Mouse (Mus musculus): ENCODE data around the gene Mkrn3. TPM values are rescaled to one million over a fixed set of nuclear protein-coding genes. Genes with fewer than 3 reads are reported as not detected.
A peak's percentile ranks its signal among the peaks of the same experiment; 100 is the strongest.

Mkrn3 gene
- polyA plus RNA-seq, 1 experiment from 2014 or later, result 23.8 TPM

DNA sequence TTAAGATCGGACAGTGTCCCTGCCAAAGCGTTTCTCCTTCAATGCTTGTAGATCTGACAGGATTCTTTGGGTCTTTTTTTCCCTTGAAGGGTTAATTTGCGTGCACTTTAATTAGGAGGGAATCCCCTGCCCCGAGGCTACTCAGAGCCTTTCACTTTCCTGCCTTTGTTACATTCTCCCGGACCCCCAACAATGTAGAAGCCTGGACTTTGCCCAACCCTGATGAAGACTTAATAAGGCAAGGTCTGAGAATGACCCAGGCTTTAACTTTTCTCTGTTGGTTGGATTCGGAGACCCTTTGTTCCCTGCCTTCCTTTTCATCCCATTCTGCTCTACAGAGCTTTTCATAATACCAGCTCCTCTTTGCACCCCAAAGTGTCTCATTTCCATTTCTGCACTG lies 627 bp upstream of the Mkrn3 start:
- H3K4me2 ChIP-seq (replicated peaks), result peak overlapping the region; percentile 33
- H3K27me3 ChIP-seq, result no peaks in the 10 kb centered on the region
- H3K4me1 ChIP-seq, result peaks cover 19% of the 10 kb centered on the region
- H3K9me3 ChIP-seq, result no peaks in the 10 kb centered on the region
- H3K36me3 ChIP-seq, result no peaks in the 10 kb centered on the region
- WGBS, result 31% methylated on average over 6 of the region's 6 CpGs
- peak; percentile 24; the same call in 1 of the 2 replicates for ATAC-seq (replicated peaks)
- H3K9ac ChIP-seq (replicated peaks), result peak overlapping the region; percentile 41
- peak overlapping the region; percentile 95 for H3K27ac ChIP-seq (replicated peaks)
- H3K4me3 ChIP-seq, result peak overlapping the region; percentile 72

DNA sequence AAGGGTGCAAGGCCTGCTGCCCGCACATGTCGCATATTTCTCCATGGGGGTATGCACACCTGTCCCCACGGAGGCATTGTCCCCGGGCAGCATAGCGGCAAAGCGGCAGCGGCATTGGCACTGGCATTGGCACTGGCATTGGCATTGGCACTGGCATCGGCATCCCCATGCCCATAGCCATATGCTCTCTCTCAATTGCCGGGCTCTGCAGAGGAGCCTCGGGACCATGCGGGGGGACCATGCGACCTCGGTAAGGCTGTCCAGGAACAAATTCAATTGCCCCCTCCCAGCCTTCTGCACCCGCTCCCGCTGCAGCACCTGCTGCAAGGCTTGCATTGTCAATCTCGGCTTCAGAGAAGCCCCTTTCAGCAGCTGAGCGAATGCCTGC lies 840 bp downstream of the Mkrn3 start:
- H3K9me3 ChIP-seq, result no peaks in the 10 kb centered on the region
- H3K27ac ChIP-seq (replicated peaks), result peak overlapping the region; percentile 95
- H3K9ac ChIP-seq (replicated peaks), result peak overlapping the region; percentile 75
- no peaks in the 10 kb centered on the region for H3K36me3 ChIP-seq
- H3K4me1 ChIP-seq, result peaks cover 19% of the 10 kb centered on the region
- ATAC-seq (replicated peaks), result no peak; the same call in 1 of the 2 replicates
- H3K4me2 ChIP-seq (replicated peaks), result peak overlapping the region; percentile 67
- no peaks in the 10 kb centered on the region for H3K27me3 ChIP-seq
- H3K4me3 ChIP-seq, result peak overlapping the region; percentile 72
- WGBS, result 36% methylated on average over 17 of the region's 17 CpGs

DNA sequence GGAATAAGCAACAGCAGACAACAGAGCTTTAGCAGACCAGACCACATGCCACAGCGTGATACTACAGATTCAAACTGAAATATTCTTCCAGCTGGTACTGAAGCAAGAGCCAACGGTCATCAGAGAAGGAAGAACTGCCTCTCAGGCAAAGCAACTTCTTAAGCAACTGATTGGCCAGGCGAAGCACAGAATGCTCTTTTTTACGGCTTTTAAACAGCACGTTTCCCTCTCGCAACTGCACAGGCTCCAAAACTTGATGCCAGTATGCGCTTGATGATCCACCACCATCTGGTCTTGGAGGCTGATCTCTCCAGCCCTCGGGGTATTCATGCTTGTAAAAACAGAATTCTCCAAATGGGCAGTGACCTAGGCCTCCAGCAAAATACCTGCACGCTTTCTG lies 1.6 kb downstream of the Mkrn3 start:
- Histone ChIP-seq H3K4me3 (peak overlapping the region; percentile 72), H3K36me3 (no peaks in the 10 kb centered on the region), H3K27ac (replicated peaks) (peak overlapping the region; percentile 95), H3K27me3 (no peaks in the 10 kb centered on the region), H3K4me2 (replicated peaks) (peak overlapping the region; percentile 67), H3K9ac (replicated peaks) (peak overlapping the region; percentile 75), H3K9me3 (no peaks in the 10 kb centered on the region), H3K4me1 (peaks cover 19% of the 10 kb centered on the region)
- no peak for ATAC-seq (replicated peaks)
- 40% methylated on average over 9 of the region's 9 CpGs for whole genome bisulfite sequencing

DNA sequence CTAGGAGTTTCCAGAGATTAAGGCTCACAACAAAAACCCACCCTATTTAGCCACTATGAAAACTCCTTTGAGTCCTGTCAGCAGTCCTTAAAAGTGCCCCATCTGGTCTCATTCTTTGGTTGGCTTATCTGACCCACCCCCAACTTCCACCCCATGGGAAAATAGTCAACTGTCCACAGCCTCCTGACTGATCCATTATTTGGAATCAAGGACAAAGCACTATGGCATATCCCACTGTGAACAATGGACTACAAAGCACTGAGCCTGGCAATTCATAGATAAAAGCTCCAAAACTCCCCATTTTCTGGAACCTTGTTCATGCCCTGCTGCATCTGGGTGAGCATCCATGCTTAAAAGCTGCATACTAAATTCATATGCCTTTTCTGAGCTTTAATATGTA lies 3.8 kb downstream of the Mkrn3 start:
- Histone ChIP-seq H3K27me3 (no peaks in the 10 kb centered on the region), H3K4me1 (peaks cover 17% of the 10 kb centered on the region), H3K4me2 (replicated peaks) (peak overlapping the region; percentile 14; the same call in 1 of the 2 replicates), H3K4me3 (no peak overlapping the region), H3K9me3 (no peaks in the 10 kb centered on the region), H3K27ac (replicated peaks) (peak overlapping the region; percentile 43), H3K9ac (replicated peaks) (0 out of 2 replicates have a peak overlapping the region, but pooled peaks have one; percentile 7), H3K36me3 (no peaks in the 10 kb centered on the region)
- ATAC-seq (replicated peaks), result no peak

DNA sequence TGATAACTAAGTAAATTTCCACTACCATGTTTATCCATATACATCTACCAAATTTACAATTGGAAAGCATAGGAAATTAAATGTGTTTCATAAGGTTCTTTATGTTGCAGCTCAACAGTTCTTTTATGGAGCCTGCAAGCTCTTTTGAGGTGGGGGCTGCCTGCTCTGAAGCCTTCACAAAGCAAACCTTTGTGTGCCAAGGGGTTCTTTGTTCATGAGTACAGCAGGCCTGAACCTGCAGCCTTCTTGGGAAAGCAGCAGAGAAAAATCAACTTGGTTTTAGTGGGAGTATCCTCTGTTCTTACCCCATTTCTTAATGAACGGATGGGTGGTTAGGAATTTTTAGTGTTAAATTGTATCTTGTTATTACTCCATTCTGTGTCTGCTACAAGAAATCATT lies 4.7 kb downstream of the Mkrn3 start:
- no peak overlapping the region for H3K4me3 ChIP-seq
- no peak overlapping the region for H3K9ac ChIP-seq (replicated peaks)
- ATAC-seq (replicated peaks), result no peak
- no peak overlapping the region for H3K4me2 ChIP-seq (replicated peaks)
- WGBS, result 38% methylated on average over 1 of the region's 1 CpGs
- H3K36me3 ChIP-seq, result no peaks in the 10 kb centered on the region
- H3K27me3 ChIP-seq, result no peaks in the 10 kb centered on the region
- peak overlapping the region; percentile 56 for H3K27ac ChIP-seq (replicated peaks)
- peaks cover 17% of the 10 kb centered on the region for H3K4me1 ChIP-seq
- no peaks in the 10 kb centered on the region for H3K9me3 ChIP-seq

DNA sequence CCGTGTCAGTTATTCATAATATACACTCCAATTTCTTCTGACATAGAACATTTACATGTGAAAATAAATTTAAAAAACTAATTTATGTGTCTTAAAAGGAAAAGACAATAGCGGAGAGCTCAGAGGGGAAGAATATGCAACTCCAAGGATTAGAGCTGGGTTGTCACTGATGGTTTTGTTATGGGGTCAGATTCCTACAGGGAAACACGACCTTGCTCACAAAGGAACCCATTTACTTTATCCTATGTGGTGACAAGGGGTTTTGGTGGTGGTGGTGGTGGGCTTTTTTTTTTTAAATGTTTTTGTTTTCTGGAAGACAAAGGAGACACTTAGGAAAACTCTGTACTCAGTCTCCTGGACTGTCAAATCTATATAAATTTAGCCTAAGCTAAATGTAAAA lies 12.1 kb downstream of the Mkrn3 start:
- H3K27me3 ChIP-seq, result no peaks in the 10 kb centered on the region
- ATAC-seq (replicated peaks), result no peak
- no peak overlapping the region for H3K9ac ChIP-seq (replicated peaks)
- H3K4me1 ChIP-seq, result no peaks in the 10 kb centered on the region
- H3K4me2 ChIP-seq (replicated peaks), result no peak overlapping the region
- WGBS, result 25% methylated on average over 3 of the region's 3 CpGs
- H3K4me3 ChIP-seq, result no peak overlapping the region
- H3K9me3 ChIP-seq, result no peaks in the 10 kb centered on the region
- H3K27ac ChIP-seq (replicated peaks), result no peak overlapping the region
- H3K36me3 ChIP-seq, result no peaks in the 10 kb centered on the region

DNA sequence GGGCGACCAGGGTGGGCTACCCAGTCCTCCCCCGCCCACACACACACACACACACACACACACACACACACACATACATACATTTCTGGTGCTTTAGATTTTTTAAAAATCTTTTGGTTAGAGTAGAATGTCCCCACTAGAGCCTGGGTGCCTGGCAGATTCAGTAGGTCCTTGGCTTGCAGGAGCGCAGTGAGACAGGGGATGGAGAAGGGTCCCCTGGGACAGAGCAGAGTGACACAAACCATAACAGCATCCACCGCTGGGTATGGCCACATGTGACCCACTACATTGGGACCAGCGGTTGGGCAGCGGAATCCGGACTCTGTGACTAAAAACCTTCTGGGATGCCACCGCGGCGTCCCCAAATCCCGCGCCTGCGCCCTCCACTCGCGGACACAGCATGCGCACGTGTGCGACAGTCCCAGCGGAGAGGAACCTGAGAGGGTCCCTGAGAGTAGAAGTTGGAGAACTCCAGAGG lies 13.3 kb downstream of the Mkrn3 start:
- H3K4me1 ChIP-seq, result no peaks in the 10 kb centered on the region

DNA sequence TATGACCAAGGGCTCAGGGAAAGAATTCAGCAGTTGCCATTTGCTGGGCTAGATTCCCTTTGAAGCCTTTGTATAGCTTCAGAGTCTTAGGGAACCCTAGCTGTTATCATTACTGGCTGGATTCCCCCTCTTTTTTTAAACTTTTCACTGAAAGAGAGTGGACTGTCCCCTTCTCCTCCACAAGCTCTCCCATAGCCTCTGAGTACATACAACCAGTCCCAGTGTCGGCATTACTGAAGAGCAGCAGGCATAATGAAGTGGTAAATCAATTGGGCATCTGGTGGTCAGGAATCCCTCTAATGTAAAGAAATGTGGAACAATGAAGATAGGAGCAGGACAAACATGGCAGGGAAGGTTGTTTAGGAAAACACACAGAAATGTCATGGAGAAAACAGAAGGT lies 27.7 kb downstream of the Mkrn3 start:
- H3K4me2 ChIP-seq (replicated peaks), result no peak overlapping the region
- no peak overlapping the region for H3K4me3 ChIP-seq
- H3K9me3 ChIP-seq, result no peaks in the 10 kb centered on the region
- no peaks in the 10 kb centered on the region for H3K27me3 ChIP-seq
- H3K27ac ChIP-seq (replicated peaks), result no peak overlapping the region
- H3K4me1 ChIP-seq, result no peaks in the 10 kb centered on the region
- no peak overlapping the region for H3K9ac ChIP-seq (replicated peaks)
- 50% methylated on average over 1 of the region's 1 CpGs for WGBS
- no peaks in the 10 kb centered on the region for H3K36me3 ChIP-seq
- ATAC-seq (replicated peaks), result no peak

More for the DNA sequence above, 13.3 kb downstream of the Mkrn3 start:
- Histone ChIP-seq H3K27ac (replicated peaks) (no peak overlapping the region), H3K27me3 (no peaks in the 10 kb centered on the region), H3K9me3 (no peaks in the 10 kb centered on the region), H3K4me3 (peak overlapping the region; percentile 35), H3K36me3 (no peaks in the 10 kb centered on the region), H3K4me2 (replicated peaks) (peak overlapping the region; percentile 45), H3K9ac (replicated peaks) (peak overlapping the region; percentile 34)
- ATAC-seq (replicated peaks), result peak; percentile 68
- WGBS, result 41% methylated on average over 19 of the region's 19 CpGs

DNA sequence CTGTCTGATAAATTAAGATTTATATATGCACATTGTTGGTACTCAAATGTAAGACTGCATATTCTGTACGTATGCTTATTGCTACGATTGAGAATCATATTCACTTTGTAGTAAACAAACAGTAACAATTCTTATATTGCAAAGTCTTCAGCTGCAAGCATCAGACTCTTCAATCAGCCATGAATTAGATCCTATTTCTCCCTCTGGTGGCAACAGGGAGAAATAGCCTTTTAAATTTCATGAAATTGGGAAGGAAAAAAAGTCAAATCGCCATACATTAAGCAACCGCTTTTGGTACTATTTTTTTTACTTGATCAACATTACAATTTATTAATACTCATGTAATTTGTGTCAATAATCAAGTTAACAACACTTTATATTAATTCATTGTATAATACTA lies 31.6 kb downstream of the Mkrn3 start:
- H3K36me3 ChIP-seq, result no peaks in the 10 kb centered on the region
- H3K4me3 ChIP-seq, result no peak overlapping the region
- H3K9ac ChIP-seq (replicated peaks), result no peak overlapping the region
- no peaks in the 10 kb centered on the region for H3K4me1 ChIP-seq
- H3K4me2 ChIP-seq (replicated peaks), result no peak overlapping the region
- no peaks in the 10 kb centered on the region for H3K9me3 ChIP-seq
- H3K27me3 ChIP-seq, result no peaks in the 10 kb centered on the region
- H3K27ac ChIP-seq (replicated peaks), result no peak overlapping the region
- 48% methylated on average over 4 of the region's 4 CpGs for whole genome bisulfite sequencing
- no peak for ATAC-seq (replicated peaks)

DNA sequence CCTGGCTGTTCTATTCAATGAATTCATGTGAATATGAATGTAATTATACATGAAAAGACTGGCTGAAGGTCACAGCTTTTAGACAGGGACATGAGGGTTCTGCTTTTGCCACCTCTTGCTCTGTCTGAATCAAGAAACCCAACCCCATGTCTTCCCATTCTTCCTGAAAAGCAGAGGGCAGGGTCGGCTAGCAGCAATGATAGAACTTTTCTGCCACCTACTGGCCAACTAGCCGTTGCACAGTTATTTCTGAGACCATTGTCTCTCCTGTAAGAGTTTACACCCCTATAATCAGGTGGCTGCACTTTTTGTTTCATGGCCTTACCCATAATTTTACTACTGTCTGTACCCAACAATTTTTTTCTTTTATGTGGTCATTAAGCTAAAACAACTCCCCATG lies 37.5 kb downstream of the Mkrn3 start:
- Histone ChIP-seq H3K36me3 (no peaks in the 10 kb centered on the region), H3K9me3 (no peaks in the 10 kb centered on the region; the same call in 1 of the 2 replicates), H3K27ac (replicated peaks) (no peak overlapping the region), H3K27me3 (no peaks in the 10 kb centered on the region), H3K4me3 (no peak overlapping the region), H3K4me1 (no peaks in the 10 kb centered on the region; the same call in 1 of the 2 replicates), H3K4me2 (replicated peaks) (no peak overlapping the region), H3K9ac (replicated peaks) (no peak overlapping the region)
- WGBS, result 14% methylated on average over 2 of the region's 2 CpGs
- peak; percentile 62 for ATAC-seq (replicated peaks)

DNA sequence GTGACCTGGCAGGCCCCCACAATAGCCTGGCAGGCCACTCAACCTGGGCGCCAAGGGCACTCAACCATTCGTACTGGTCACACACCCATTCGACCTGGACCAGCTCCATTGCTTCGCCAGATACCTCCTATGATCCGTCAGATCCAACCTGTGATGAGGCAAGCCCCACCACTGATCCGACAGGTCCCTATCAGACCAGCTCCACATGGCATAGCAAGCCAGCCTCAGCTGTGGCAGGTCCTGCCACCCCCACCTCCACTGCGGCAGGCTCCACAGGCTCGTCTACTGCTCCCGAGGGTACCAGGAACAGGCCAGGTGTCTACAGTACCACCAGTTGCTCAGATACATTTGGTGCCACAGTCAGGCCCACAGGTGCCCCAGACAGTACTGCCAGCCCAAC lies 41.4 kb downstream of the Mkrn3 start:
- Histone ChIP-seq H3K9ac (replicated peaks) (no peak overlapping the region), H3K9me3 (no peaks in the 10 kb centered on the region; the same call in none of the 2 replicates), H3K27ac (replicated peaks) (no peak overlapping the region), H3K27me3 (no peaks in the 10 kb centered on the region), H3K4me2 (replicated peaks) (peak overlapping the region; percentile 57), H3K36me3 (no peaks in the 10 kb centered on the region), H3K4me1 (no peaks in the 10 kb centered on the region; the same call in 1 of the 2 replicates), H3K4me3 (peak overlapping the region; percentile 50)
- WGBS, result 89% methylated on average over 9 of the region's 9 CpGs
- ATAC-seq (replicated peaks), result no peak

DNA sequence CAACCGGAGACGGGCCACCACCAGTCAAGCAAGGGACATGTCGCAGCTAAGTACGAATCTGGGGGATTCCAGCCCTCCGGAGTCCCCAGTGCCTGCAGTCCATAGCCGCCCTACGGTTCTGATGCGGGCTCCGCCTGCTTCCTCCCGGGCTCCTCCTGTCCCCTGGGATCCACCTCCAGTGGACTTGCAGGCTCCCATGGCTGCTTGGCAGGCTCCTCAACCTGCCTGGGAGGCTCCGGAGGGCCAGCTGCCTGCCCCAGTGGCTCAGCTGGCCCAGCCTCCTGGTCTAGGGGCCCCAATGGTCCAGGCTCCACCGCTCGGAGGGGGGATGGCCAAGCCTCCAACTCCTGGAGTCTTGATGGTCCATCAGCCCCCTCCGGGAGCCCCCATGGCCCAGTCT lies 42.6 kb downstream of the Mkrn3 start:
- Histone ChIP-seq H3K9ac (replicated peaks) (peak overlapping the region; percentile 55), H3K4me3 (peak overlapping the region; percentile 50), H3K36me3 (no peaks in the 10 kb centered on the region), H3K27me3 (no peaks in the 10 kb centered on the region), H3K9me3 (no peaks in the 10 kb centered on the region; the same call in none of the 2 replicates), H3K4me2 (replicated peaks) (peak overlapping the region; percentile 57), H3K4me1 (no peaks in the 10 kb centered on the region; the same call in 1 of the 2 replicates), H3K27ac (replicated peaks) (peak overlapping the region; percentile 76)
- peak; percentile 62 for ATAC-seq (replicated peaks)
- WGBS, result 47% methylated on average over 14 of the region's 14 CpGs
